Mouse (Mus musculus) limb, embryonic 15.5 days (tissue): ENCODE results near the gene Gm2310. TPM values are rescaled to one million over a fixed set of nuclear protein-coding genes. Genes with fewer than 3 reads are reported as not detected.
"Not testable (repeated sequence)": the region's sequence is repeated elsewhere in the genome, so short reads cannot be mapped to it uniquely, and the experiment has no call there.

Experiments used
- ATAC-seq: fragments of 200-750 bp; cut with Nextera tagmentation; 2 replicates; pipeline ENCODE4 v1.8.0; 2017; ENCODE audit warnings: low read depth, moderate TSS enrichment; ENCODE audit not compliant: insufficient number of reproducible peaks, low FRiP score, low TSS enrichment
- H3K27ac ChIP-seq: fragments of 300-500 bp; sonication (generic); 2 replicates; pipeline ENCODE4 v1.5.1; 2015; ENCODE audit warnings: moderate library complexity, mild to moderate bottlenecking, inconsistent platforms
- H3K27me3 ChIP-seq: fragments of 300-500 bp; sonication (generic); 2 replicates; pipeline ENCODE4 v1.6.1; 2015; ENCODE audit warnings: inconsistent platforms
- H3K36me3 ChIP-seq: fragments of 300-500 bp; sonication (generic); 2 replicates; pipeline ENCODE4 v1.6.1; 2015; ENCODE audit warnings: inconsistent platforms
- H3K4me1 ChIP-seq: fragments of 300-500 bp; sonication (generic); 2 replicates; pipeline ENCODE4 v1.6.1; 2015; ENCODE audit warnings: inconsistent platforms
- H3K4me2 ChIP-seq: fragments of 300-500 bp; sonication (generic); 2 replicates; pipeline ENCODE4 v1.6.1; 2015; ENCODE audit warnings: mild to moderate bottlenecking, inconsistent platforms
- H3K4me3 ChIP-seq: fragments of 300-500 bp; sonication (generic); 2 replicates; pipeline ENCODE4 v1.5.1; 2015; ENCODE audit warnings: mild to moderate bottlenecking, inconsistent platforms
- H3K9ac ChIP-seq: fragments of 300-500 bp; sonication (generic); 2 replicates; pipeline ENCODE4 v1.6.1; 2015; ENCODE audit warnings: inconsistent platforms
- H3K9me3 ChIP-seq: fragments of 300-500 bp; sonication (generic); 2 replicates; pipeline ENCODE4 v1.6.1; 2016; ENCODE audit warnings: inconsistent platforms
- WGBS: fragments of 180-500 bp; shearing (Covaris S2); methylation state at CpG from one replicate; pipeline ENCODE4 v1.1.7; 2015; 5-methylcytosine and 5-hydroxymethylcytosine counted together
- polyA plus RNA-seq: library from polyadenylated mRNA; unstranded; fragments of >200 nt; fragmentation: Nextera tagmentation; extraction: Ambion mirVana; gene quantifications from 2 replicates; pipeline ENCODE4 v1.2.1, GENCODE M21; 2015

Gene Gm2310
- polyA plus RNA-seq = not detected in 2 replicates

GRCm38 (mm10) chr15:8519853-8520252, at the start of gene Gm2310:
Gene Gm2310, minus strand, starts transcription at chr15:8519953.
- not testable (repeated sequence) for H3K27ac ChIP-seq, ATAC-seq, H3K4me1 ChIP-seq, H3K9me3 ChIP-seq, H3K36me3 ChIP-seq, H3K4me2 ChIP-seq, H3K9ac ChIP-seq, H3K4me3 ChIP-seq, H3K27me3 ChIP-seq

- ATAC-seq = peak; percentile 63
- H3K9ac ChIP-seq = peak overlapping the region; percentile 37
- H3K27ac ChIP-seq = peak overlapping the region; percentile 75
- peak overlapping the region; percentile 85 for H3K4me2 ChIP-seq
- WGBS = under 1% methylated on average over 61 of the region's 61 CpGs
- H3K4me1 ChIP-seq = peaks cover 10% of the 10 kb centered on the region
- no peaks in the 10 kb centered on the region for H3K9me3 ChIP-seq
- peaks cover 12% of the 10 kb centered on the region; the same call in 1 of the 2 replicates for H3K27me3 ChIP-seq
- H3K36me3 ChIP-seq = no peaks in the 10 kb centered on the region
- peak overlapping the region; percentile 61 for H3K4me3 ChIP-seq
Measured at GRCm38 (mm10) chr15:8568645-8569528, 49.1 kb upstream of the Gm2310 start.

GRCm38 (mm10) chr15:8568286-8568644, 48.5 kb upstream of the Gm2310 start:
- Histone ChIP-seq H3K4me3 (peak overlapping the region; percentile 61), H3K27me3 (peaks cover 12% of the 10 kb centered on the region; the same call in 1 of the 2 replicates), H3K36me3 (no peaks in the 10 kb centered on the region), H3K9me3 (no peaks in the 10 kb centered on the region), H3K4me2 (peak overlapping the region; percentile 85), H3K4me1 (peaks cover 10% of the 10 kb centered on the region), H3K27ac (peak overlapping the region; percentile 75; the same call in 1 of the 2 replicates), H3K9ac (no peak overlapping the region)
- 6% methylated on average over 7 of the region's 7 CpGs for WGBS
- no peak for ATAC-seq

GRCm38 (mm10) chr15:8565416-8565815, 45.7 kb upstream of the Gm2310 start:
- H3K9me3 ChIP-seq = no peaks in the 10 kb centered on the region
- no peak overlapping the region for H3K9ac ChIP-seq
- H3K4me2 ChIP-seq = no peak overlapping the region
- WGBS = 66% methylated on average over 6 of the region's 6 CpGs
- H3K36me3 ChIP-seq = no peaks in the 10 kb centered on the region
- no peak overlapping the region for H3K4me3 ChIP-seq
- no peak overlapping the region for H3K27ac ChIP-seq
- peaks cover 10% of the 10 kb centered on the region for H3K4me1 ChIP-seq
- no peak for ATAC-seq
- H3K27me3 ChIP-seq = peaks cover 12% of the 10 kb centered on the region; the same call in 1 of the 2 replicates

GRCm38 (mm10) chr15:8564331-8564730, 44.6 kb upstream of the Gm2310 start:
- Histone ChIP-seq H3K27me3 (peaks cover 12% of the 10 kb centered on the region; the same call in 1 of the 2 replicates), H3K9me3 (no peaks in the 10 kb centered on the region), H3K4me2 (no peak overlapping the region), H3K4me3 (no peak overlapping the region), H3K9ac (no peak overlapping the region), H3K4me1 (peaks cover 7% of the 10 kb centered on the region; the same call in 1 of the 2 replicates), H3K27ac (no peak overlapping the region), H3K36me3 (no peaks in the 10 kb centered on the region)
- no peak for ATAC-seq
- 89% methylated on average over 3 of the region's 3 CpGs for WGBS

GRCm38 (mm10) chr15:8563423-8564194, 43.9 kb upstream of the Gm2310 start:
- Histone ChIP-seq H3K36me3 (no peaks in the 10 kb centered on the region), H3K27ac (no peak overlapping the region), H3K9ac (no peak overlapping the region), H3K4me1 (0 out of 2 replicates have a peak, but pooled peaks cover 4% of the 10 kb centered on the region), H3K27me3 (peaks cover 9% of the 10 kb centered on the region; the same call in 1 of the 2 replicates), H3K4me3 (no peak overlapping the region), H3K4me2 (no peak overlapping the region), H3K9me3 (no peaks in the 10 kb centered on the region)
- 72% methylated on average over 1 of the region's 1 CpGs for WGBS
- no peak for ATAC-seq

GRCm38 (mm10) chr15:8562776-8563175, 43.0 kb upstream of the Gm2310 start:
- Histone ChIP-seq H3K4me1 (no peaks in the 10 kb centered on the region), H3K4me2 (no peak overlapping the region), H3K4me3 (no peak overlapping the region), H3K9me3 (no peaks in the 10 kb centered on the region), H3K27ac (no peak overlapping the region), H3K36me3 (no peaks in the 10 kb centered on the region), H3K27me3 (peaks cover under 1% of the 10 kb centered on the region; the same call in 1 of the 2 replicates), H3K9ac (no peak overlapping the region)
- 80% methylated on average over 7 of the region's 7 CpGs for WGBS
- no peak for ATAC-seq

- WGBS = 68% methylated on average over 5 of the region's 5 CpGs
- Histone ChIP-seq H3K27me3 (no peaks in the 10 kb centered on the region), H3K36me3 (no peaks in the 10 kb centered on the region), H3K4me1 (no peaks in the 10 kb centered on the region), H3K4me3 (no peak overlapping the region), H3K27ac (no peak overlapping the region), H3K9me3 (no peaks in the 10 kb centered on the region), H3K4me2 (no peak overlapping the region), H3K9ac (no peak overlapping the region)
- no peak for ATAC-seq
Measured at GRCm38 (mm10) chr15:8531201-8531600, 11.4 kb upstream of the Gm2310 start.

GRCm38 (mm10) chr15:8512957-8513356, 6.8 kb downstream of the Gm2310 start:
- Histone ChIP-seq H3K27ac (no peak overlapping the region), H3K36me3 (no peaks in the 10 kb centered on the region), H3K4me1 (peaks cover 11% of the 10 kb centered on the region; the same call in 1 of the 2 replicates), H3K4me3 (no peak overlapping the region), H3K9me3 (no peaks in the 10 kb centered on the region), H3K4me2 (no peak overlapping the region), H3K9ac (no peak overlapping the region), H3K27me3 (no peaks in the 10 kb centered on the region)
- ATAC-seq = no peak
- WGBS = 15% methylated on average over 5 of the region's 5 CpGs

- 33% methylated on average over 9 of the region's 9 CpGs for WGBS
- Histone ChIP-seq H3K9ac (no peak overlapping the region), H3K27ac (no peak overlapping the region), H3K4me2 (no peak overlapping the region), H3K4me3 (no peak overlapping the region), H3K9me3 (no peaks in the 10 kb centered on the region), H3K27me3 (no peaks in the 10 kb centered on the region), H3K4me1 (peaks cover 11% of the 10 kb centered on the region; the same call in 1 of the 2 replicates), H3K36me3 (no peaks in the 10 kb centered on the region)
- ATAC-seq = no peak
Measured at GRCm38 (mm10) chr15:8511861-8512260, 7.9 kb downstream of the Gm2310 start.

- Histone ChIP-seq H3K4me1 (no peaks in the 10 kb centered on the region), H3K27me3 (no peaks in the 10 kb centered on the region), H3K36me3 (no peaks in the 10 kb centered on the region), H3K9ac (no peak overlapping the region), H3K27ac (no peak overlapping the region), H3K9me3 (no peaks in the 10 kb centered on the region), H3K4me3 (no peak overlapping the region), H3K4me2 (no peak overlapping the region)
- no peak for ATAC-seq
- WGBS = 89% methylated on average over 2 of the region's 2 CpGs
Measured at GRCm38 (mm10) chr15:8502431-8502830, 17.3 kb downstream of the Gm2310 start.

GRCm38 (mm10) chr15:8485261-8485660, 34.5 kb downstream of the Gm2310 start:
- no peak for ATAC-seq
- H3K9me3 ChIP-seq = no peaks in the 10 kb centered on the region
- H3K27me3 ChIP-seq = no peaks in the 10 kb centered on the region
- H3K4me1 ChIP-seq = no peaks in the 10 kb centered on the region
- WGBS = 76% methylated on average over 6 of the region's 6 CpGs
- no peak overlapping the region for H3K4me3 ChIP-seq
- no peak overlapping the region for H3K9ac ChIP-seq
- no peak overlapping the region for H3K4me2 ChIP-seq
- H3K27ac ChIP-seq = no peak overlapping the region
- H3K36me3 ChIP-seq = no peaks in the 10 kb centered on the region
